Mouse (Mus musculus): Measurements from ENCODE around the gene Gadd45g.
"Not testable (repeated sequence)": the region's sequence is repeated elsewhere in the genome, so short reads cannot be mapped to it uniquely, and the experiment has no call there.

The Gadd45g gene

DNA sequence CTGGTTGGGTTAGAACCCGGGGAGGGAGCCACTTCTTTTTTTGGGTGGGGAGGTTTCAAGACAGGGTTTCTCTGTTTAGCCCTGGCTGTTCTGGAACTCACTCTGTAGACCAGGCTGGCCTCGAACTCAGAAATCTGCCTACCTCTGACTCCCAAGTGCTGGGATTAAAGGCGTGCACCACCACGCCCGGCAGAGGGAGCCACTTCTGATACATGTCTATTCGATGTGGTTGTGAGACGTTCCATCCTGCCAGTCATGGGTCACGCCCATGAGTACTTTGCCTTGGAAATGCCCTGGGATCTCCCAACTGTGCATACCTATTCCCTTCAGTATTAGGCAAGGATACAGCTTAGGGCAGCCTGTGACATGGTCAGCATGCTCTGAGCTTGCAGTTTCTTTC lies 12.5 kb upstream of the Gadd45g start:
- DNase-seq (ENCODE audit: low spot score), result not testable (repeated sequence)

DNA sequence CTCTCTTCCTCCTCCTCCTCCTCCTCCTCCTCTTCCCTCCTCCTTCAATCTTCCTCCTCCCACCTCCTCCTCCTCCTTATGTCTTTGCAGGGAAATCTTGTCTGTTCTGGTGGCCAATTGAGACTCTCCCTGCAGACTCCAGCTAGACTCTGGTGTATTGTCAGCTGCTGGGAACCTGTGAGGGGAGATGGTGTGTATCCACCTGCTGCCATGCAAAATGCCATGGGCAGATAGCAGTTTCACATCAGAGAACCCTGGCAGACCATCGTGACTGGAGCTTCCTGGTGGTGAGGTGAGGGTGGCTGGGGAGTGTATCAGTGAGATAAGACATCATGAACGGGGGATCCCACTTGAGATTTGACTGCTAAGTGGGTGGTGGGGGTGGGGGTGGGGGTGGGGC lies 12.0 kb upstream of the Gadd45g start:
- no peak for DNase-seq (ENCODE audit: low spot score)

- not testable (repeated sequence) for DNase-seq (ENCODE audit: low spot score)
Measured at GRCm38 (mm10) chr13:51835208-51835607, 11.3 kb upstream of the Gadd45g start.

- DNase-seq (ENCODE audit: low spot score), result no peak
Measured at GRCm38 (mm10) chr13:51837402-51837801, 9.1 kb upstream of the Gadd45g start.

- peak; percentile 59 for DNase-seq (ENCODE audit: low spot score)
Measured at GRCm38 (mm10) chr13:51839250-51840026, 7.0 kb upstream of the Gadd45g start.

DNA sequence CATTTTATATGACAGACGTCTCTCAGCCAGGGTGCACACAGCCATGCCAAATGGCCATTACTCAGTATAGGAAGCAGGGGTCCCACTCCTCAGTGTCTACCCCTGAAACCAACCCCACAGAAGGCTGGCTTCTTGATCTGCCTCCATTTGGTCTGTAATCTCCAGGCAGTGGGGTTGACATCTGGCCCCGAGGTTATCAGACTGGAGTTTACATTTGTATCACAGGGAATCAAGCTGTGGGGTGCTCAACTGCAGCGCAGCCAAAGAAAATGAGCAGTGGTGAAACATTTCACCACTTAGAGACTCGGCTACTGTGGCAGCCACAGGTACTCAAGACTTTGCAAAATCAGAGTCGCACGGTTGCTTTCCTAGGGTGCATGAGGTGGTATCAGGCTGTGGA lies 5.8 kb upstream of the Gadd45g start:
- DNase-seq (ENCODE audit: low spot score), result no peak

GRCm38 (mm10) chr13:51841541-51842115 lies 4.8 kb upstream of the Gadd45g start:
- no peak for DNase-seq (ENCODE audit: low spot score)

GRCm38 (mm10) chr13:51842191-51842590 lies 4.3 kb upstream of the Gadd45g start:
- DNase-seq (ENCODE audit: low spot score), result no peak

GRCm38 (mm10) chr13:51842773-51843172 lies 3.7 kb upstream of the Gadd45g start:
- DNase-seq (ENCODE audit: low spot score), result no peak

DNA sequence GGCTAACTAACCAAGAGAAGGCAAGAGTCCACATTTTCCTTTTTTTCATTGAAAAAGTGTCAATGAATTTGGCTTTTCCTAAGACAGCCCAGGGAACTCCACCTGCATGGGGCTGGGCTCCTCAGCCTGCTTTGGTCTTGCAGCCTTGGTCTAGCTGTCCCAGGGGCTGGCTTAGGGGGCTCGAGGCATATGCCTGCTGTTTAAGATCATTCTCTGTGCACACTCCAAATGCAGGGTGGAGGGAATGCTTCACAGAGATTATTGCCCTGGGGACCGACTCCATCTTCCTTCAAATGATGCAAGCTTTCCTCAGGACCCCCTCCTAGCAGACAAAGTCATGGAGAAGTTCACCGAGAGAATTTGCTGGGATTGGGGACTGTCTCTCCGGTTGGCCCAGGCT lies 3.2 kb upstream of the Gadd45g start:
- DNase-seq (ENCODE audit: low spot score), result no peak

- no peak for DNase-seq (ENCODE audit: low spot score)
Measured at GRCm38 (mm10) chr13:51844118-51844517, 2.4 kb upstream of the Gadd45g start.

DNA sequence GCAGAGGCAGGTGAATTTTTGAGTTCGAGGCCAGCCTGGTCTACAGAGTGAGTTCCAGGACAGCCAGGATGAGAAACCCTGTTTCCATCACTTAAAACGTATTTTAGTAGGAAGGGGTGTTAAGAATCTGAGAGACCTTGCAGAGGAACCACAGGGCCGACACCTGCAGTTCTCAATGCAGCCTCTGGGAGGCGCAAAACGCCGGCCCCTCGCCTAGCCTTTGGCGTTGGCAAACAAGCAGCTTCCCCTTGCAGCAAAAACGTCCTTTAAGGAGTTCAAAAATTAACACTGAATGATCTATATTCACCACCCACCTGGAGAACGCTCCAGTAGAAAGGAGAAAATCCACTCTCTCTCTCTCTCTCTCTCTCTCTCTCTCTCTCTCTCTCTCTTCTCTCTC lies 1.8 kb upstream of the Gadd45g start:
- DNase-seq (ENCODE audit: low spot score), result peak; percentile 76

GRCm38 (mm10) chr13:51845072-51845471 lies 1.4 kb upstream of the Gadd45g start:
- no peak for DNase-seq (ENCODE audit: low spot score)

- DNase-seq (ENCODE audit: low spot score), result peak; percentile 83
Measured at GRCm38 (mm10) chr13:51845591-51846191, 787 bp upstream of the Gadd45g start.

DNA sequence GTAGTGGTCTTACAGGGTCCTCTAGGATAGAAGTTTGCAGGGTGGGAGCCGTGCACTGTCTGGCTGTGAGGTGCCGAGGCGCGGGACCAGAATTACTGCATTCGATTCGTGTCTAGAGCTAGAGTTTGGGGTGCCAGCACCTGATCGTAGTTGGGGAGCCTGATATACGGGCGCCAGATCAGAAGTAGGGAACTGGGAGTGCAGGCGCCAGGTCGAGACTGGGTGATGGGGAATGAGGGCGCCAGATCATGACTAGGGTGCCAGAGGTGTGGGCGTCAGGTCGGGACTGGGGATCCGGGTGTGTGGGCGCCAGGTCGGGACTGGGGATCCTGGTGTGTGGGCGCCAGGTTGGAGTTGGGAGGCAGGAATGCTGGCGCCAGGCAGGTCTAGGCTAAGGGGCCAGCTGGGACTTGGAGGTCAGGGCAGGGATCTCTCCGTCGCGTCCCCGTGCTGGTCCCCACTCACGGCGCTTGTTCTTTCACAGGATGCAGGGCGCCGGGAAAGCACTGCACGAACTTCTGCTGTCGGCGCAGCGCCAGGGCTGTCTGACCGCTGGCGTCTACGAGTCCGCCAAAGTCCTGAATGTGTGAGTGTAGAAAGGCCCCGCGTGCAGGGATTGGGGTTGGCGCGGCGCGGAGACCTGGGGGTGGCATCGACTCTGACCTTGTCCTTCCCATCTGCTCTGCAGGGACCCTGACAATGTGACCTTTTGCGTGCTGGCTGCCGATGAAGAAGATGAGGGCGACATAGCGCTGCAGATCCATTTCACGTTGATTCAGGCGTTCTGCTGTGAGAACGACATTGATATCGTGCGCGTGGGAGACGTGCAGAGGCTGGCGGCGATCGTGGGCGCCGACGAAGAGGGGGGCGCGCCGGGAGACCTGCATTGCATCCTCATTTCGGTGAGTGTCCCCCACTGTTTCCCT lies 653 bp downstream of the Gadd45g start:
- peak; percentile 62 for DNase-seq (ENCODE audit: low spot score)

DNA sequence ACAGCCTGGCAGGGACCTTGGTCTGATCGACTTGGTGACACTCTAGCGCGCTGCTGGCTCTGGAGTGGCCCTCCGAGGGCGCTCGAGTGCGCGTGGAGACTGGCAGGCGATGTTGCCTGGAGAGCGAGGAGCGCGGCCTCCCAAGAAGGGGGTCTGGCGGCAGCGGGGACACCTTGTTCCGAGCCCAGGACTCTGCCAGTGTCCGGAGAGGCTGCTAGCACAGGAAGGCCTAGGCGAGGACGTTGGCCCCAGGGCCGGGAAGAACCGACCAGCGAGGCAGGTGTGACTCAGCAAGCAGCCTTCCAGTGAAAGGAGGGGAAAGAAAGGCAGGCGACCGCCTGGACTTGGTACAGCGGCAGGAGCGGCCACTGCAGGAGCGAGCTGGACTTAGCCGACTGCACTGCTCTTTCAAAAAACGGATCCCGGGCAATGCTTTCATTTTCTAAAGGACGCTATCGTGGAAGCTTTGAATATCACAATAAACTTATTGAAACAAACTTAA lies 1.6 kb downstream of the Gadd45g start:
- DNase-seq (ENCODE audit: low spot score), result peak; percentile 83

GRCm38 (mm10) chr13:51848481-51849240 lies 2.2 kb downstream of the Gadd45g start:
- DNase-seq (ENCODE audit: low spot score), result peak; percentile 37

DNA sequence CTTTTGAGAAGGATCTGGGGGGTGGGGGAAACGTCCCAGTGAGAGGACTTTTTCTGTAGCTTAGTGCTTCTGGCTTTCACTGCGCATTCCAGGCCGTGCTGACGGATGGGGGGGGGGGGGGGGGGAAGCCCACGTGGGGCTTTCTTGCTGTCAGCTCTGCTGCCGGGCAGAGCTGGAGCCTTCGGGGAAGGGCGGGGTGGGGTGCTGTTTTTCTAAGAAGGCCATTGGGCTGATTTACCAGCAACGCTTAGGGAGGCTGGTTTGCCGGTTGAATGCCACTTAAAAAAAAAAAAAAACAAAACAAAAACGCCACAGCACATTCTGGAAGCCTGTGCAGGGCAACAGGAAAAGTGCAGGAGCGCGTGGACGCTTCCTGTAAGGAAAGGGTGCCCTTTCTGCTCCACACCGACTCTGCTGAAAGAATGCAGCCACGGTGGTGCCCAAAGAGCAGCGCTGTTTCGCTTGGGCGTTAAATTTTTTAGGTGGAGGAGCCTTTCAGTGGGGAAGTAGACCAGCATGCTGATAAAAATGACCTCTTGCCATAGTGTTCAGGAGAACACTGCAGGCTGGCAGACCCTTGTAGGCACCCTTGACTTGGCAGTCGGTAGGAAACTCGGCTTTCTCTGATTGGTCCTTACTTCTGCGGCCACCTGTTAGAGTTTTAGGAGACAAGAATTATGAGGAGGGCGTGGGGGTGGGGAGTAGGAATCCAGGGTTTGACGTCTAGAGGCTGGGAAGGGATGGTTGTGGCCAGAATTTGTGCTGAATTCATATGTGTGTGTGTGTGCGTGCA lies 3.0 kb downstream of the Gadd45g start:
- DNase-seq (ENCODE audit: low spot score), result peak; percentile 64

- DNase-seq (ENCODE audit: low spot score), result no peak
Measured at GRCm38 (mm10) chr13:51850565-51850964, 4.1 kb downstream of the Gadd45g start.

- DNase-seq (ENCODE audit: low spot score), result no peak
Measured at GRCm38 (mm10) chr13:51852560-51853190, 6.2 kb downstream of the Gadd45g start.

Measured in lung, postnatal 25 days (tissue).